Comparison of ENCODE assay signal across 17 mouse cellular contexts in the genomic region with DNA sequence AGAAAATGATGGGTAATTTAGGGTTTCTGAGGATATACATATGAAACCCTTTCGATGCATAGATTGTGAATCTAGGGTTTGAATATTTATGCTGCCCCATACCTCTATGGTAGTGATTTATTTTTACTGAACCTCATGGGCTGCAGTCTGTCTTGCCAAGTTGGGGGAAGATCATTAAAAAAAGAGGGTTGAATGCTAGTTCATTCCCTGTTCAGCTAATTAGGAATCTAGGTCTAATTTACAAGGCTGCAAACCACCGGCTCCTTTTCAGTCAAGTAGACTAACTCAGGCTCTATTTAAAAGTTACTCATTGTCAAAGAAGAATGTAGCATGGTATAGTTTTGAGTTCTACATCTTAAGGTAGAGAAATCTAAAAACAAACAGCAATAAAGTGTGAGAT.
A peak's percentile ranks its signal among the peaks of the same experiment; 100 is the strongest.
DNase-seq lines count a peak whose midpoint lies in the region; ATAC-seq and TF ChIP-seq lines count a peak whose summit lies in the region.
"Had no signal": no experiment of that assay in that cellular context is flagged by ENCODE, and none has a peak within 500 bp of the region (broad histone marks: within the 10 kb centered on the region; RNA-seq: fewer than 3 reads in every experiment).

No protein-coding gene starts in this region.

- no peaks in the 10 kb centered on the region for H3K4me1 ChIP-seq in forebrain, embryonic 11.5 days (replicated peaks; ENCODE audit: control insufficient read depth, insufficient read depth, low read length)
- no peaks in the 10 kb centered on the region for H3K4me1 ChIP-seq in forebrain, embryonic 16.5 days (replicated peaks; ENCODE audit: control insufficient read depth, insufficient read depth, low read length)
- no peaks in the 10 kb centered on the region for H3K4me1 ChIP-seq in forebrain, embryonic 13.5 days
- H3K4me1 ChIP-seq in forebrain, embryonic 15.5 days, result no peaks in the 10 kb centered on the region
- H3K4me1 ChIP-seq in lung, postnatal 0 days (ENCODE audit: insufficient read depth, low read depth, low read length), result no peaks in the 10 kb centered on the region
- H3K4me1 ChIP-seq in heart, embryonic 12.5 days (replicated peaks), result no peaks in the 10 kb centered on the region
- H3K4me1 ChIP-seq: embryonic facial prominence, embryonic 13.5 days had no signal

- no peak for DNase-seq in forebrain, embryonic 11.5 days (ENCODE audit: low spot score)
- DNase-seq in brain, embryonic 14.5 days (ENCODE audit: low read depth), result peak; percentile 78
- DNase-seq in retina, embryonic 14.5 days (ENCODE audit: low spot score), result peak; percentile 38
- DNase-seq in lung, postnatal 0 days (ENCODE audit: low spot score), result no peak
- DNase-seq: adrenal gland, adult 2 months; adrenal gland, postnatal 10 days; adrenal gland, postnatal 25 days; cerebellum, adult 11-12 months; cerebellum, adult 2 months; cerebellum, adult 9-10 months; cerebellum, postnatal 10 days; cerebellum, postnatal 25 days had no signal

- no peaks in the 10 kb centered on the region for H3K9me3 ChIP-seq in forebrain, embryonic 11.5 days (ENCODE audit: control insufficient read depth, low read length)
- H3K9me3 ChIP-seq in forebrain, embryonic 16.5 days (ENCODE audit: control insufficient read depth, low read length), result no peaks in the 10 kb centered on the region
- H3K9me3 ChIP-seq in forebrain, embryonic 13.5 days (replicated peaks), result no peaks in the 10 kb centered on the region
- H3K9me3 ChIP-seq in forebrain, embryonic 15.5 days, result no peaks in the 10 kb centered on the region
- H3K9me3 ChIP-seq in lung, postnatal 0 days (ENCODE audit: low read length), result no peaks in the 10 kb centered on the region
- no peaks in the 10 kb centered on the region for H3K9me3 ChIP-seq in heart, embryonic 12.5 days (replicated peaks)
- H3K9me3 ChIP-seq: embryonic facial prominence, embryonic 13.5 days had no signal

- no peak for TF ChIP-seq CTCF in brain, embryonic 14.5 days (IDR thresholded peaks at IDR 0.05; ENCODE audit: borderline replicate concordance, extremely low read depth, insufficient read depth, insufficient read length)
- no peak for TF ChIP-seq CTCF in lung, postnatal 0 days (IDR thresholded peaks at IDR 0.05)

- H3K4me3 ChIP-seq in forebrain, embryonic 11.5 days (ENCODE audit: low read depth, low read length), result no peak overlapping the region
- H3K4me3 ChIP-seq in forebrain, embryonic 16.5 days (replicated peaks; ENCODE audit: low read length), result no peak overlapping the region
- no peak overlapping the region for H3K4me3 ChIP-seq in forebrain, embryonic 13.5 days
- H3K4me3 ChIP-seq in forebrain, embryonic 15.5 days, result no peak overlapping the region
- H3K4me3 ChIP-seq in lung, postnatal 0 days (ENCODE audit: low read depth, low read length), result no peak overlapping the region
- H3K4me3 ChIP-seq in heart, embryonic 12.5 days, result no peak overlapping the region
- H3K4me3 ChIP-seq: embryonic facial prominence, embryonic 13.5 days had no signal

- no peaks in the 10 kb centered on the region for H3K27me3 ChIP-seq in forebrain, embryonic 11.5 days (ENCODE audit: control insufficient read depth, insufficient read depth, low read length)
- H3K27me3 ChIP-seq in forebrain, embryonic 16.5 days (replicated peaks; ENCODE audit: control insufficient read depth, insufficient read depth, low read length), result no peaks in the 10 kb centered on the region
- no peaks in the 10 kb centered on the region for H3K27me3 ChIP-seq in forebrain, embryonic 13.5 days
- H3K27me3 ChIP-seq in forebrain, embryonic 15.5 days, result no peaks in the 10 kb centered on the region
- no peaks in the 10 kb centered on the region for H3K27me3 ChIP-seq in lung, postnatal 0 days (replicated peaks; ENCODE audit: insufficient read depth, low read length)
- no peaks in the 10 kb centered on the region for H3K27me3 ChIP-seq in heart, embryonic 12.5 days (replicated peaks)
- H3K27me3 ChIP-seq: embryonic facial prominence, embryonic 13.5 days had no signal

- H3K4me2 ChIP-seq in forebrain, embryonic 11.5 days (ENCODE audit: low read depth, low read length, severe bottlenecking), result no peak overlapping the region
- H3K4me2 ChIP-seq in forebrain, embryonic 16.5 days (ENCODE audit: low read length), result no peak overlapping the region
- H3K4me2 ChIP-seq in forebrain, embryonic 13.5 days, result no peak overlapping the region
- no peak overlapping the region for H3K4me2 ChIP-seq in forebrain, embryonic 15.5 days (replicated peaks)
- no peak overlapping the region for H3K4me2 ChIP-seq in lung, postnatal 0 days (replicated peaks; ENCODE audit: low read depth, low read length)
- no peak overlapping the region for H3K4me2 ChIP-seq in heart, embryonic 12.5 days
- H3K4me2 ChIP-seq: embryonic facial prominence, embryonic 13.5 days had no signal

- no peak for TF ChIP-seq POLR2A in brain, embryonic 14.5 days (IDR thresholded peaks at IDR 0.05; ENCODE audit: borderline replicate concordance, extremely low read depth, insufficient read depth, insufficient read length, poor library complexity, severe bottlenecking)

- no peak overlapping the region for H3K27ac ChIP-seq in forebrain, embryonic 11.5 days (ENCODE audit: low read depth, low read length)
- no peak overlapping the region for H3K27ac ChIP-seq in forebrain, embryonic 16.5 days (ENCODE audit: low read length)
- no peak overlapping the region for H3K27ac ChIP-seq in forebrain, embryonic 13.5 days
- H3K27ac ChIP-seq in forebrain, embryonic 15.5 days (replicated peaks), result no peak overlapping the region
- H3K27ac ChIP-seq in lung, postnatal 0 days (ENCODE audit: low read length), result no peak overlapping the region
- no peak overlapping the region for H3K27ac ChIP-seq in heart, embryonic 12.5 days (ENCODE audit: poor library complexity, severe bottlenecking)
- H3K27ac ChIP-seq: embryonic facial prominence, embryonic 13.5 days had no signal

- TF ChIP-seq EP300 in lung, postnatal 0 days (IDR thresholded peaks at IDR 0.05), result no peak

- H3K9ac ChIP-seq in forebrain, embryonic 11.5 days (ENCODE audit: low read length), result no peak overlapping the region
- no peak overlapping the region for H3K9ac ChIP-seq in forebrain, embryonic 16.5 days (replicated peaks; ENCODE audit: low read depth, low read length)
- no peak overlapping the region for H3K9ac ChIP-seq in forebrain, embryonic 13.5 days
- H3K9ac ChIP-seq in forebrain, embryonic 15.5 days (replicated peaks), result no peak overlapping the region
- H3K9ac ChIP-seq in lung, postnatal 0 days (replicated peaks; ENCODE audit: low read depth), result no peak overlapping the region
- H3K9ac ChIP-seq in heart, embryonic 12.5 days, result no peak overlapping the region
- H3K9ac ChIP-seq: embryonic facial prominence, embryonic 13.5 days had no signal

- 65% methylated on average over 2 of the region's 2 CpGs for WGBS in forebrain, embryonic 11.5 days
- WGBS in forebrain, embryonic 16.5 days, result 22% methylated on average over 2 of the region's 2 CpGs
- WGBS in forebrain, embryonic 13.5 days, result 36% methylated on average over 2 of the region's 2 CpGs
- 23% methylated on average over 2 of the region's 2 CpGs for WGBS in forebrain, embryonic 15.5 days
- WGBS in lung, postnatal 0 days, result 90% methylated on average over 2 of the region's 2 CpGs
- 84% methylated on average over 2 of the region's 2 CpGs for WGBS in heart, embryonic 12.5 days

- H3K36me3 ChIP-seq in forebrain, embryonic 11.5 days (ENCODE audit: control insufficient read depth, insufficient read depth, low read length), result no peaks in the 10 kb centered on the region
- no peaks in the 10 kb centered on the region for H3K36me3 ChIP-seq in forebrain, embryonic 16.5 days (ENCODE audit: control insufficient read depth, insufficient read depth)
- no peaks in the 10 kb centered on the region for H3K36me3 ChIP-seq in forebrain, embryonic 13.5 days (ENCODE audit: poor library complexity, severe bottlenecking)
- no peaks in the 10 kb centered on the region for H3K36me3 ChIP-seq in forebrain, embryonic 15.5 days
- no peaks in the 10 kb centered on the region for H3K36me3 ChIP-seq in lung, postnatal 0 days (ENCODE audit: insufficient read depth, low read length)
- no peaks in the 10 kb centered on the region for H3K36me3 ChIP-seq in heart, embryonic 12.5 days
- H3K36me3 ChIP-seq: embryonic facial prominence, embryonic 13.5 days had no signal

- peak; percentile 74 for ATAC-seq in forebrain, embryonic 11.5 days (replicated peaks; ENCODE audit: low FRiP score)
- ATAC-seq in forebrain, embryonic 16.5 days, result no peak
- ATAC-seq in forebrain, embryonic 13.5 days, result peak; percentile 76; the same call in 1 of the 2 replicates
- ATAC-seq in forebrain, embryonic 15.5 days (replicated peaks), result no peak
- ATAC-seq in lung, postnatal 0 days, result no peak
- ATAC-seq in heart, embryonic 12.5 days (ENCODE audit: insufficient number of reproducible peaks, low FRiP score), result no peak

Comparison
In these comparisons a context has a peak if more than half of its experiments do, and no peak if none do; other contexts are left out.
1. ATAC-seq: peak in forebrain, embryonic 11.5 days (single experiment) and forebrain, embryonic 13.5 days (single experiment); none in forebrain, embryonic 16.5 days (single experiment), forebrain, embryonic 15.5 days (single experiment), lung, postnatal 0 days (single experiment) and heart, embryonic 12.5 days (single experiment).
2. DNase-seq: peak in brain, embryonic 14.5 days (single experiment) and retina, embryonic 14.5 days (single experiment); none in forebrain, embryonic 11.5 days (single experiment) and lung, postnatal 0 days (single experiment).